Mouse (Mus musculus) left cerebral cortex, postnatal 14 days (tissue): Measurements from ENCODE around the gene Emc8. TPM values are rescaled to one million over a fixed set of nuclear protein-coding genes. Genes with fewer than 3 reads are reported as not detected.

Source experiments
- DNase-seq, 2 experiments: peaks; one replicate each; pipeline ENCODE4 v3.0.0; 2021 to 2022; ENCODE audit warnings: low spot score in 2 of 2, mixed read lengths in 1 of 2
- intact Hi-C: fragments of 180-260 bp; cut with DNase I; formaldehyde crosslinking; loops from one replicate; pipeline ENCODE4 v1.15.1; 2025
- long read RNA-seq, 2 experiments: library from polyadenylated mRNA; stranded (forward); transcript quantifications; one replicate each; pipeline ENCODE4 v2.0.0; 2021
- total RNA-seq, 2 experiments: library from RNA; stranded (reverse); gene quantifications; 2 replicates each; pipeline ENCODE4 v1.2.3; 2021

The Emc8 gene
- total RNA-seq, result 10 to 100 TPM; 72.6 to 78.6 TPM
- long read RNA-seq, experiment 1, full-length matches to known transcripts, result 48 of 62 reads
- long read RNA-seq, experiment 1, partial matches to known transcripts, result 0 of 62 reads
- long read RNA-seq, experiment 1, other reads (novel, unspliced or antisense), result 14 of 62 reads
- long read RNA-seq, experiment 2, full-length matches to known transcripts, result 48 of 64 reads
- long read RNA-seq, experiment 2, partial matches to known transcripts, result 1 of 64 reads
- long read RNA-seq, experiment 2, other reads (novel, unspliced or antisense), result 15 of 64 reads

DNA sequence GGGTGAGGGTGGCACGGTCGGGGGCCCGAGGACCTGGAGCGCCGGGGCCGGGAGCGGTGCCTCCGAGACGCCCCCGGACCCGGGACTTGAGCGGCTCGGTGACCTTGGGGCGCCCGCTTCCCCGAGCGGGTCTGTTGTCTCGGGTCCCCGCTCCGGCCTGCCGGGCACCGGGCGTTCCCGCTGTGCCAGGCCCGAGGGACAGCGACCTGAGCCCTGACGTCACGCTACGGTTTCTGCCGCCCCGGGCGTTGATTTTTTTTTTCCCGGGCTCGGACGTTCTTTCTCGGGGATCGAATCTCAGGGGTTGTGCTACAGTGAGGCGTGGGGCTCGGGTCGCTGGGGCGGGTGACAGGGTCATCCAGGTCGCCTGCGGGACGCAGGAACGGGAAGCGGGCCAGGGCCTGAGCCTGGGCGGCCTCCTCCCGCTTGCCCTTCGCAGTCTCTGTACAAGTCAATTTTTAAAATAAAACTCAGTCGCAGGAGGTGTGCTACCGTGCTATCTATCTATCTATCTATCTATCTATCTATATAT, at the start of gene Emc8:
TSS of gene Emc8 (minus strand) at position 200 of the 532 bp plus-strand sequence.
- no peak for DNase-seq
- intact Hi-C loops, result no loop called here

DNA sequence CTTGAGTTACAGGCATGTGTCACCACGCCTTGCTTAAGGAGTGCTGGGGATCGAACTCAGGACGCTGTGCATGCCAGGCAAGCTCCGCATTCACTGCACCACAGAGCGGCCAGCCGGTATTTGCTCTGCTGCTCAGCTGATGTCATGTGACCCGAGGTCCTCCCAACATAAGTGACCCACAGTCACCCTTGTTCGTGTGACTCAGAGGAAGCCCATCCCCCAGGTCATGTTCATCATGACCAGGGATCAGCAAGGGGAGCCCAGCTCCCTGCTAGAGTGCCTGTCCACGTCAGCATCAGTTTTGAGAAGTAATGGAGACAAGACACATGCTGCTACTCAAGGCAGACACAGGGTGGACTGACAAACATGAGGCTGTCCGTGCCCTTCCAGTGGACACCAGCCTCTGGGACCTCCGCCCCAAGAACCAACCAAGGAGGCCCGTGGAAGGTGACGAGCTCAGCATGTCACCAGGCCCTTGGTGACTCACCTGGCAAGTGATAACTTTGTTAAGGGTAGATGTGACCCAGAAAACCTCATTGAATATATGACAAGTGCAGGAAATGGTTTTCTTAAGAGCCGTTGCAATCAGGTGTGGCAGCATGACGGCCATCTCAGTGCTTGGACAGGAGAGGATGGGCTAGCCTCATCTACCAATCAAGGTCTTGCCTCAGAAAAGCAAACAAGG, 47.8 kb upstream of the Emc8 start:
- no peak for DNase-seq
- intact Hi-C loops, result no loop called here

DNA sequence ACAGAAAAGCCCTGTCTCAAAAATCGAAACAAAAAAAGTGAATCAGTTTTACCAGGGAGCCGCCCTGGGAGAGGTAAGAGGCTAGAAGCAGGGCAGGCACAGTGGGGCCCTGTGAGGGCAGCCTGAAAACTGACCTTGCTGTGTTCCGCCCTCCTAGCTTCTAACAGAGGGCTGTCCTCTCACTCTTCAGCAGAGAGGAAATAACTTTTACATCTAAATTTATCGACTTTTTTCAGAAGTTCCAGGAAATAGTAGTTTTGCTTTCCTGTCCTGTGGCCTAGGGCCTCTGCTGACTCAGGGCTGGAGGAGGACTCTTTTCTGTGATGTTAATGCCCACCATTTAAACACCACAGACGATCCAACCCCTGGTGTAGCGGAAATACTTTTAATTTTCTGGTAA, 46.8 kb upstream of the Emc8 start:
- no peak for DNase-seq
- intact Hi-C loops, result no loop called here

DNA sequence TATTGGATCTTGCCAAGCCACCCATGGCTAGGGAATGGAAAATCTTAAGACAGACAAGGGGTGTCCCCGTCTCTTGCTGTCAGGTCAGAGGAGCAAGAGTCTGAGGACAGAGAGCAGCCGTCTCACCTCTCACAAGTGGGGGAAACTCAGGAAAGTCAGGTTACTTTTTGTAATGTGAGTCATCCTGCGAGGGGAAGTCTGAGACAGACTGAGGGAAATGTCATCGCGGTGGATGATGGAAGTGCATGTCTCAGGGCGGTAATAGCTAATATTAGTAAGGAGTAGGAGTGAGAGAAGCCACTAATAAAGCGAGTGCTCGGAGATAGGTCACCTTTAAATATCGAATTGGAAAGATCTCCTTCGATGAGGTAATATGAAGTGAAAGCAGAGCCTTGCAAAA, 40.8 kb upstream of the Emc8 start:
- DNase-seq, result no peak

DNA sequence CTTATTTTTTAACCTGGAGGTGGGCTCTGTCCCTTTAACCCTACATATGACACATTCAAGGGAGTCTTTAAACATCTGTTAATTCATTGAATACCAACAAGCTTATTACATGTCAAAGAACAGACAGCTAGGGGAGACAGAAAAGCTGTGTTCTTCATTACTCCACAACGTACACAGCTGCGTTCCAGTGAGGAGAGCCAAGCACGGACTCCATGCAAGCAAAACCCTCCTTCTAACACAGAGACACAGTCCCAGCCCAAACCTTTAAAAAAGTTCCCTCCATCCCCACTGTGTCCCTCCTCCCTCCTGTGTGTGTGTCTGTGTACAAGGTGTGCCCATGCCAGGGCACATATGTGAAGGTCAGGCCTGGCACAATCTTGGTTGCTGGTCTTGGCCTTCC, 37.8 kb upstream of the Emc8 start:
- intact Hi-C loops, result no loop called here
- DNase-seq, result no peak

More for the DNA sequence above, 40.8 kb upstream of the Emc8 start:
- intact Hi-C loops, result no loop called here

DNA sequence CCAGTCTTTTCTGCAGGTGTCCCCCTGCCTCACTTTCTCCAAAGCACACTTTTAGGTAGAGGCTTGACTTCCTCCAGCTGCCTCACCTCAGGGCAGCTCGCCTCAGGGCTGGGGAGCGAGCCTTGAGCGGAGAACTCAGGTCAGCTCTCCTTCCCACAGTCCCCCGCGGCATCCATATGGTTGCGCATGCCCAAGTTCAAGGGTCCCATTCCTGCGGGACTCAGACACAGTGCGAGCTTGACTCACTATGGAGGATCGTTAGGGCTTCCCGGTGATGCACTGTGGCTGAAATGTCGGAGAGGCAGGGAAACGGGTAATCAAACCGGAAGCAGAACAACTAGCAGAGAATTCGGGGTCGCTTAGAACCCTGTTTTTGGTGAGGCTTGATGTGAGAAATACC, 36.8 kb upstream of the Emc8 start:
- no peak for DNase-seq
- intact Hi-C loops, result no loop called here

DNA sequence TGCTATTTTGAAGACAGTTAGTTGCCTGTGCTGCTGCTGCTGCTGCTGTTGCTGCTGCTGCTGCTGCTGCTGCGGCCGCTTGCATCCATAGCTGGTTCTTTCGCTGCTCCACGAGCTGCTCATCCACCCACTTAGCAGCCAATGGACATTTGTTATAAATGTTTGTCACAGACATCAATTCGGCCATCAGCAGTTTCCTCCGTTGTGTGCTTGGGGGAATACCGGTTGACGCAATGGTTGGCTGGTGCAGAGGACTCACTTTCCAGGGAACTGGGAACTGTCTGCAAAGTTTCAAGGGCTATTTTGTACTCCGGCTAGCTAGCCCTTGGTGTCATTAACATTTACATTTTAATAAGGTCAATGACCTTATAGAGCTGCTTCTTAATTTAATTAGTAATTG, 35.8 kb upstream of the Emc8 start:
- no peak for DNase-seq
- intact Hi-C loops, result no loop called here

DNA sequence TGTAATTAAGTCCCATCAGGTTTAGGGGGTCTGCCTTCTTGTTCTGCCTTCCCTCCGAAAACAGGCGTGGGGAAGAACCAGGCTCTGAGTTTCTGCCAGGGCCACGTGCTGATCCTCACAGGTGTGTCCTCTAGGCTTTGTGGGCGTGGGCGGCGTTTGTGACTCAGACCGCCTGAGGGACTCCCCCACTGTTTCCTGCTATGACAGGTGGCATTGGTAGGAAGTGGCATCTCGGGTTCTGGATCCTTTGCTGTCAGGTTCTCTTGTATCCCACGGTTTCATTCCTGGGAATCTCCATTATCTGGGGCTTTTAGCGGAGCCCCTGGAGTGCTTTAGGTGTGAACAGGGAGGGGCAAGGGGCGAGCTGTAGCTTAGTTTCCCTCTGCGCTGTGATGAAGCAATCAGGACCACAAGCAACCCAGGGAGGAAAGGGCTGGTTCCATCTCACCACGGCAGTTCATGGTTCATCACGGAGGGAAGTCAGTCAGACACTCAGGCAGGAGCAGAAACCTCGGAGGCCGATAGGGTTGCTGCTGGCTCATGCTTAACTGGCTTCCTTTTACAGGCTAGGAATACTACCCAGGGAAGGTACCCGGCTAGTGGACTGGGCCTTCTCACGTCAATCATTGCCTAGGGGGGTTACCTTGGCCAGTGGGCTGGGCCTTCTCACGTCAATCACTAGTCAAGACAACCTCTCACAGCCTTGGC, 33.5 kb upstream of the Emc8 start:
- intact Hi-C loops, result no loop called here
- DNase-seq, result no peak

DNA sequence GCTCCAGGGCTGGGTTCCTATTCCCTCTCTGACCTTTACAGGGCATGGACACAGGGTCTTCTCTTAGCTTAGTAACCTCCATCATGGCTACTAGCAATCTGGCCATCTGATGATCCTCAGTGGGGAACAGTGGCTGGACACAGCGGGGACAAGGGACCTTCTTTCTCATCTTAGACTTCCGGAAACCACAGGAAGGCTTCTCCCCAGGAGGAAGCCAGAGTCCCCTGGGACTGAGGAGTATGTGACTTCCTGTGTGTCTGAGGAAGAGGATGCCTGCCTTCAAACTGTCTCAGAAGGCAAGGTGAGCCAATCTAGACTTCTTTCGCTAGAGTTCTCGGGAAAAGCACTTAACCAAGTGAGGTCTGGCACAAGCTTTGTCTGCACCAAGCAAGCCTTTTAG, 31.7 kb upstream of the Emc8 start:
- intact Hi-C loops, result no loop called here

DNA sequence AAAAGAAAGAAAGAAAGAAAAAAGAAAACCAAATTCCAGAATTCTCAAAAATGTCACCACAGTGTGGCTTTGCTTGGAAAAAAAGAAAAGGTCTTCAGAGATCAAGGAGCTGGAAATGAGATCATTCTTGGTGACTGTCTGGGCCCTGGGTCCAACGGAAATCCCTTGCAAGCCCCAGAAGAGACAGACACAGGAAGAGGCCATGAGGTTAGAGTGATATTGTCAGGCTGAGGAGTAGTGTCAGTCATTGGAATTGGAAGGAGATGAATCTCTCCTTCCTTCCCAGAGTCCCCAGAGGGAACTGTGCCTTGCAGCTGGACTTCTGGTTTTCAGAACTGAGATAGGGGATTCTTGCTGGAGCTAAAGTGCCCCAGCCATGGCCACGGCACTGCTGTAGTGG, 31.2 kb upstream of the Emc8 start:
- no peak for DNase-seq
- intact Hi-C loops, result no loop called here

More for the DNA sequence above, 31.7 kb upstream of the Emc8 start:
- no peak for DNase-seq

DNA sequence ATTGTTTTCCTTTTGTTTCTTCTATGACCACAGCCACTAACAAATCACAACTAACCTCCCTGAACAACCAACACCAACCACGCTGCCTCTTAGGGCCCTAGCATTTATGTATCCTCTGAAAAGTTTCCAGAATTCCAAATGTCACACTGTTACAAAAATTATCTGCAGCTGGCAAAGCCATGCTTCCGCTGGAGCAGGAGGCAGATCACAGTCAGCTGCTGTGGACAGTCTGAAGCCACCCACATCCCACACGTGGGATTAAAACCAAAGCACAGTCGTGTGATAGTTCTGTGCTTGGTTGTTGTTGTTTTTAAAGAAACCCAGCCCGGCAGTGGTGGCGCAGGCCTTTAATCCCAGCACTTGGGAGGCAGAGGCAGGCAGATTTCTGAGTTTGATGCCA, 30.7 kb upstream of the Emc8 start:
- intact Hi-C loops, result no loop called here
- DNase-seq, result no peak

DNA sequence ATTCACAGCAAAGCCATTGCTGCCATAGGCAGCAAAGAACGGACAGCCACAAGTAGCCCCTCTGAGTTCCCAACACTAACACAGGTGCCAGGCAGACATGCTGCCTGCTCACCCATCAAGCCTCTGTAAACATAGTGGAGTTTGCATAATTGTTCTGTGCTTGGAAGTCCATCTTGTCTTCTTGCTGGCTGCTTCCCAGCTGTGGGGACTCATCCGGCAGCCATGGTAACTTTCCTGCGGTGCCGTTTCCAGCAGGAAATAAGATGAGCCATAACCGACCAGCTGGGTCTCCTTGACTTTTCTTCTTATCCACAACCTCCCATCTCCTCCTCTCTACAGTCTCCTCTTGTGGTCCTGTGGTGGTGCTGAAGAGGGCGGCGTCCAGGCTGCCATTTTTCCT, 30.1 kb upstream of the Emc8 start:
- no peak for DNase-seq
- intact Hi-C loops, result no loop called here

DNA sequence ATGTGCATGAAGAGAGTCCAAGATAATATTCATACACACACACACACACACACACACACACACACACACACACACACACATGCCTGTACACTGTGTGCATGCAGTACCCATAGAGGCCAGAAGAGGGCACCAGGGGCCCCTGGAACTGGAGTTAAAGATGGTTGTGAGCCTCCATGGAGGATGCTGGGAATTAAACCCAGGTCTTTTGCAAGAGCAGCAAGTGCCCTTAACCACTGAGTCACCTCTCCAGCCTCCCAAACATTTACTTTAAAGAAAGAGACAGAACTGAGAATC, 29.6 kb upstream of the Emc8 start:
- intact Hi-C loops, result no loop called here
- no peak for DNase-seq

DNA sequence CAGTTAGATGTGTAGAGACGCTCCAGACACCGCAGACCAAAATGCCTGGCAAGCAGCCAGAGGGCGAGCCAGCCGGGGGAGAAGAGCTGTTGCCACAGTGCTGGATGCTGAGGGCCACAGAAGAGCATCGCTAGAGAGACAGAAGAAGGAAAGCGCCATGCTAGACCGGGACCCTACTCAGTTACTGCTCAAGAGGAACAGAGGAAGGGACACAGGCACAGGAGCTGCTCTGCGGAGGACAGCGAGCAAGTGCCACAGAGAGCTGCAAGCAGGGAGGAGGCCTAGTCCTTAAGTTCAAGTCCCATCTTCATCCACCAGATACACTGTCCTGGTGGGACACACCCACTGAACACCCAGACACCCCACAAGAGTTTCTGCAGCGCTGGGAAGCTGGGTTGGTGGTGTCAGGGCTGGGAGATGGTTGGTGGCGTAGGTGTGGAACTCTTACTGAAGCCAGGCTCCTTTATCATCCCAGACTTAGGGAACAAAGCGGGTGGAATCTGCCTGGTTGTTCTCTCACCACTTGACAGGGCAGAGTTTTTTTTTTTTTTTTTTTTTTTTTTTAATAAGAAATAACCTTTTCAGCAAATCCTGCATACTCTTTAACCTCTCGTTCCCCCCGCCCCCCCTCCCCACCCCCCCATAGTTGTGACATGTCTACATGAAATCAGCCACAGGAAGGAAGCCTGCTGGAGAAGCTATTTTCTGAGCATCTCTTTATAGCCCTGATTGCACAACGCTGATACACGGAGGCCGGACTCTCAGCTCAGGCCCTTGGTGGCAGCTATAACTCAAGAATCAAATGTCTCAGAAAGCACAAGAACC, 29.0 kb upstream of the Emc8 start:
- DNase-seq, result peak; percentile 45 to 56
- intact Hi-C loops, result no loop called here

DNA sequence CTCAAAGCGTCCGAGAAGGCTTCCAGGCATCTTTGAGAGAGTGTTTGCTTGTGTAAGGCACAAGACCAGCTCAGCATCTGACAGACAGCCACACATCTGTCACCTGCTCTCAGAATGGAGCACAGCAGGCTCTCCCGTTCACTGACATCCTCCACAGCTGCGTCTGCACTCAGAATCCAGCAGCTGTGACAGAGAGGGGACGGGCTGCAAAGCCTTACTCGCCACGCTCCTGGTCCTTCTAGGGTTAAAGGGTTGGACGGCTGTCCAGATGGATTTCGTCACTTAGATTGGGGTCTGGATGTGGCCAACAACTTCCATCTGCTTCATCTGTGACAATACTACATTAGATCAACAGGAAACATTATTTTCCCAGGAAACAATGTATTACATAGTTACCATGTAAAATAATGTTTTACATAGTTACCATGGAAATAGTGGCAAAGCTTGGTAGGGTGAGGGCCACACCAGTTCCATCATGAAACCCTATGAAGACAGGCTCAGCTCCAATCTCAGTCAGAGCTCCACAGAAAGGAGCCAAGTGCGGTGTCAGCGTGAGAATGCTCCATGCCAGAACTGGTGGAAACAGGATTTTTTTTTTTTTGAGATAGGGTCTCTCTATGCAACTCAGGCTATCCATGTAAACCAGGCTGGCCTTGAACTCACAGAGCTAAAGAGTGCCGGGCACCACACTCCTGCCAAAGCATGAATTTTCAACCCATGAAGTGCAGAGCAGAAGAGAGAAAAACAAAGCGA, 28.2 kb upstream of the Emc8 start:
- no peak for DNase-seq
- intact Hi-C loops, result no loop called here

DNA sequence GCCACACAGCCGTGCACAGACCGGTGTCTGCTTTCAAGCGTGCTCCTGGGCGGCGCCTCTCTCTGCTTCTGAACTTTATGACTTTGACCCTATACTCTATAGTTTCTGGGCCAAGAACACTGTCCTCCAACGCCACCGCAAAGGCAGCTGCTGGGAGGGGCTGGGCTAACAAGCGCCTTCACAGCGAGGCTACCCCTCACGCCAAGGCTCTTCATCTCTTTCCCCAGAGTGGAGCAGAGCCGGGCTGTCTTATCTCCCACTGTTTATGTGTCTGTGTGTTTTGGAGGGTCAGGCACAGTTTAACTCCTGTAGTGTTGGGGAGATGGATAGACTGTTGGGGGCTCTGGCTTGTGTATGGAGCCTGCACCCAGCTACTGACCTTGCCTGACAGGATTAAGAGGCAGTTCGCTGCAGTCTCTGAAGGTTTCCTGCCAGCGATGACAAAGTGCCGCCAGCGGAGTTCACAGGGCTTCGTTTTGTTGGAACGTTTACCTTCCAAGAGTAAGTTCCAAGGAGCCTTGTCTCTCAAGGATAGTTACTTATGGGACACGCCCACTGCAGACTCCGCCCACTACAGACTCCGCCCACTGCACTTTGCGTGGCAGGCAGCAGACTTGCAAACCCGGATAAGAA, 25.6 kb upstream of the Emc8 start:
- intact Hi-C loops, result no loop called here
- no peak for DNase-seq

DNA sequence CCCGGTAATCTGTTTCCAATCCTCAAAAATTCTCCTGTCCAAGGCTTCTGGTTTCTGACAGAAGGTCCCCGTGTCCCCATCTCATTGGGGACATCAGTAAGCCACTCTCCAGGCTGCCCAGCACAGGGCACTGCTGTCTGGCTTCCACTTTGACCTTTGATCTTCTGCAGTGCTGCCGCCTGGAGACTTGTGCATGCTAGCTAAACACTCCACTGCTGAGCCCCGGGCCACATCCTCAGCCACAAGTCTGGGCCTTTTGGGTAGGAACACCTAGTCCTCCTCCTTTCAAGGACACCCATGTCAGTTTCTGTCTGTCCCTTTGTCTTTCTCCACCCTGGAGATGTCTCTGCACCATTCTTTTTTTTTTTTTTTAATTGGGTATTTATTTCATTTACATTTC, 24.6 kb upstream of the Emc8 start:
- intact Hi-C loops, result no loop called here
- no peak for DNase-seq

DNA sequence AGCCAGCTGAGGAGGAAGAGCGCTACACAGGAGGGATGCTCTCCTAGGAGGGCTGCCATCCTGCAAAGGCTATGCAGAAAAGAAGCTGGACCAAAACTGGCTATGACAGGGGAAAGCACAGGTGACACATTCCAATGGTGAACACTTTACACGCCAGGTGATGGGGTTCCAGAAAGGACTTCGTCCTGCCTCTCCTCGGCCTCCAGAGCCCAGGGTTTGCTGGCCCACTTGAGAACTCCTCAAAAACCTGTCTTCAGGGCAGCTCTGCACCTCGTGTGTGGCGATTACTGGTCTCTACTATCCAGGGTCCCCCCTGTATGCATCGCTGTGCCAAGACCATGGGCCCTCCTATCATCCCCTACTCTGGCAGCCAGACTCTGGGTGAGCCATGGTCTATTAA, 20.1 kb upstream of the Emc8 start:
- intact Hi-C loops, result no loop called here
- DNase-seq, result no peak

DNA sequence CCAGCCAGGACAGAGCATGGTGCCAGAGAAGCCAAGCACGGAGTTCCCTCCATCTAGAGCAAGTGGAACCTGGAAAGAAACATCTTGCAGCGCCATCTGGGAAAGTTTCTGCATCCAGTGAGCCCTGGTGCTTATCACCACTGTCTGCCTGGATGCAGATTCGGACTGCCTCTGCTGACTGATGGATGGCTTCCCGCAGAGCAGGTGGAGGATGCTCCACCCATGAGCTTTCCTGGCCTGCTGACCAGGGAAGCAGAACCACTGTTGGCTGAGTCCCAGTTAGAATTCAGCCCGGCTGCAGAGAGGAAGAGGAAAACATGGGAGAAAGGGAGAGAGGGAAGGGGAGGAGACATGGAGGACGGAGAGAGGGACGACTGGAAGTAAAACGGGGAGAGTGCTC, 19.4 kb upstream of the Emc8 start:
- no peak for DNase-seq
- intact Hi-C loops, result no loop called here
